Mouse (Mus musculus) right cerebral cortex, postnatal 36 days (tissue): Measurements from ENCODE around the gene Ncdn.
A peak's percentile ranks its signal among the peaks of the same experiment; 100 is the strongest.

Source experiments
- DNase-seq, 2 experiments: peaks; one replicate each; pipeline ENCODE4 v3.0.0; 2022; ENCODE audit warnings: low spot score in 2 of 2, mixed read lengths in 1 of 2

Gene Ncdn

GRCm38 (mm10) chr4:126752608-126753141 lies 563 bp downstream of the Ncdn start:
- peak; percentile 27 to 34 for DNase-seq

DNA sequence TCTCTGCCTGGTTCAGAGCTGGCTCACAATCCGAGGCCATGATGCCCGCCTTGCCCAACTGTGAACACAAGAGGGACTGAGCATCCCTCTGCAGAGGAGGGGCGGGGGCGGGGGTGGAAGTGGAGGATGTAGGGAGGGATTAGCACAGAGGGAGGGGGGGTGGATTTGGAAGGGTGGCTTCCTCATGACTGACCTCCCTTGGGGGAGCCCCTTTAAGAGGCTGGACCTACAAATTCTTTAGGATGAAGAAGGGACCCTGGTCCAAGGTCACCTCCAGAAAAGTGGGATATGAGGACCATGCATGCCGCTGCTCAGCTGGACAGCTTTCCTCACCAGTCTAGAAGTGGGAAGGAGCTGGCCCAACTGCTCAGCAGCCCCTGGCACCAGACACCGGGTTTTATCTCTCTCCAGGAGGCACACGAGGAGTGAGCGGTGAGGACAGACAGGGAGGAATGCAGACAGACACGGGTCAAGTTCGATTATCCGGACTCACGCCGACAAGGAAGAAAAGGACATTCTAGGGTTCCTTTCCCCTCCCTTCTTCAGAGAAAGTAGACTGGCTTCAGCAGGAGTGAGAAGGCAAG lies 1.1 kb downstream of the Ncdn start:
- DNase-seq = peak in 1 of 2 experiments; percentile 24

- peak in 1 of 2 experiments; percentile 22 for DNase-seq
These were observed 1.6 kb downstream of the Ncdn start for GRCm38 (mm10) chr4:126751556-126752023.

DNA sequence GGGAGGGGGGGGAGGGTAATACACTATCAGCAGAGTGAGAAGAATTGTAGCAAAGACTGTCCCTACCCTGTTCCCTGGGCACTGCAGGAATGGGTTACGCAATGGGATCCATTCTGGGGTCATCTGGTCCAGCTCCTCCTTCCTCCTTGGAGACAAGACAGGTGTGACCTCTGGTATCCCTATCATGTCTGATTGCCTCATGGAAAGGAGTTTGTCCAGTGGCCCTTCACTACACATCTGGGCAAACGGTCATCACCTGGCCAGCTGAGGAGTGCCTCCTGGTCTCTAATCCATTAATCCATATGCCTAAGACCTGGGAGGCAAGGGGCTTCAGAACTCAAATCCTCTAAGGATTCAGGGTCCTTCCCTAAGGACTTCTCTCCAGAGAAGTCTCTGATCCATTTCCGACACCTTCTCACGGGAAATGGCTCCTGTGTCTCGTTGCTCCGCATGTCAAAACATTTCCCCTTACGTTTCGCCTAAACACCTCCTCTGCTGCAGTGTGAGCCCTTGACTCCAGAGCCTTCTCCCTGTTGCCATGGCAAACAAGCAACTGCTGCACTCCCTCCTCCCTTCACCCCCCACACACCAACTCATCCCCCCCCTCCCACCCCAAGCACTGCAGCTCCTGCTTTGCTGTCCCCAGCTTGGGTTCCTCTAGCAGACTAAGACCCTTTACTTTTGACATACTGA lies 2.2 kb downstream of the Ncdn start:
- DNase-seq = no peak

GRCm38 (mm10) chr4:126750046-126750683 lies 3.1 kb downstream of the Ncdn start:
- peak; percentile 58 to 69 for DNase-seq

DNA sequence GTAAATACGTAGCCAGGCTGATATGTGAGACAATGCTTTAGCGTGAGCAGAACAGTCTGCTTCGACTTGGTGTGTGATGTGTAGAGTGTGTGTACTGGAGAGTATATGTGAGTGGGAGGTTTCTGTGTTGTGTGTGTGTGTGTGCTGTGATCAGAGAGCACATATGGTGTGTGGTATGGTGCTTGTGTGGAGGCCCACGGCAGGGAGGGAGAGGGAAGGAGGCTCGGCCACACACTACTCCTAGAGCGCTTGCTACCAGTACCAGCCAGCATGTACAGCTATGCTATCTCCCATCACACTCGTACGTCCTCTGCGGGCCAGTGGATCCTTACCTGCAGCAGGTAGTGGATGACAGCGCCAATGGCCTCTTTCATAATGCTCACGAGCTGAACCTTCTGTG lies 3.7 kb downstream of the Ncdn start:
- peak; percentile 32 to 58 for DNase-seq

GRCm38 (mm10) chr4:126748381-126748780 lies 4.9 kb downstream of the Ncdn start:
- no peak for DNase-seq

DNA sequence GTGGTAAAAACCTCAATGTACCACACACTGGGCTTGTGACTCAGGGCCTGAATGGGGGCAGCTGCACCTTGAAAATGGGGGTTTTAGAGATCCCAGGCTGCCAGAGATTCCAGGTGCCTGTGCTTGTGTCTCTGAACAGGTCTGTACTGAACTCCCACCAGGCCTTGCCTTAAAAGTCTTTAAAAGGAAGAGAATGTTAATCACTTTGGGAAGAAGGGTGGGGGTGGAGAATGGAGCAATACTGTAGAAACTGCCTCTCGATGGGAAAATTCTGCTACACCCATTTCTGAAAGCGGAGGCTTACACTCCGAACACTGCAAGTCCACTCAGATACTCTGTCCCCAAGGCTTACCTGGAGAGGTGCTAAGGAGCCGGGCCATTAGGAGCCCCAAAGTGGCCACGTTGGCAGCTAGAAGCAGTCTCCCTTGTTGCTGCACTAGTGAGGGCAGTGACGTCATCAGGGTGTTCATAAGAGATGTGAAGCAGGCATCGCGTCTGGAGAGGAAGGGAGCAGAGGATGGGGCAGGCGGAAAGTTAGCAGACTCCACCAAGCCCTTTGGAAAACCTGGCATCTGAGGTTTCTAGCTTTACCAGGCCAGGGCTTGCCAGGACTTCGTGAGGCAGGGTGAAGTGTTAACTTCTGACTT lies 6.9 kb downstream of the Ncdn start:
- DNase-seq = no peak

DNA sequence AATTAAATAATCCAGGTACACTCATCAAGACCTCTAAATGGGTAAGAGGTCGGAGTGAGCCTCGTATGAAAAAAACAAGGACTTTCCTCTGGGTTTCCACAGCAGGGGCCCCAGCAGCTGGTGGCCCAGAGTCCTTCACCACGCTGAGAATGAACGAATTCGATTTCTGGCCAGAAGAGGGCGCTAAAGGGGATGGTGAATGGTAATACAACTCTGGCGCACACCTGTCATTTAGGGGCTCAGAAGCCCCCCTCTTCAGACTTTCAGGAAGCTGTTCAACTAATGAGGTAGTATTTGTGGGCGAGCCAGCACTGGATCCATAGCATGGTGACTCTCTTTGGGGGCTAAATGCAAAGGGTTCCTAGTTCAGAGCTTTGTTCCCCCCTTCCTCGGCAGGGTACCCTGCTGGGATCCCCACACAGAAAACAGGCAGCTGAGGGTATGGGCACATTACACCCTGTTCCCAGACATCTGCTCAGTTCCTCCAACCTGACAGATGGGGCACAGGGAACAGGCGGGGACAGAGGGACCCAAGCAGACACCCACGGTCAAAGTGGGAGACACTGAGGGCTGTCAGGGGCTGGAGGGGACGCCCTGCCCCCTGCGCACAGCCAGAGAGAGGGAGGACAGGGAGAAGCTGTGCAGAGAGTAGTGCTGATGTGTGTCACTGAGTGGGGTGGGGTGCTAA lies 7.6 kb downstream of the Ncdn start:
- DNase-seq = peak in 1 of 2 experiments; percentile 22

- no peak for DNase-seq
These were observed 8.4 kb downstream of the Ncdn start for GRCm38 (mm10) chr4:126744831-126745230.

GRCm38 (mm10) chr4:126743713-126744112 lies 9.5 kb downstream of the Ncdn start:
- DNase-seq = no peak

- DNase-seq = no peak
These were observed 10.3 kb downstream of the Ncdn start for GRCm38 (mm10) chr4:126742976-126743375.

GRCm38 (mm10) chr4:126741448-126741847 lies 11.8 kb downstream of the Ncdn start:
- peak; percentile 67 to 78 for DNase-seq

GRCm38 (mm10) chr4:126739966-126740676 lies 13.1 kb downstream of the Ncdn start:
- no peak for DNase-seq

DNA sequence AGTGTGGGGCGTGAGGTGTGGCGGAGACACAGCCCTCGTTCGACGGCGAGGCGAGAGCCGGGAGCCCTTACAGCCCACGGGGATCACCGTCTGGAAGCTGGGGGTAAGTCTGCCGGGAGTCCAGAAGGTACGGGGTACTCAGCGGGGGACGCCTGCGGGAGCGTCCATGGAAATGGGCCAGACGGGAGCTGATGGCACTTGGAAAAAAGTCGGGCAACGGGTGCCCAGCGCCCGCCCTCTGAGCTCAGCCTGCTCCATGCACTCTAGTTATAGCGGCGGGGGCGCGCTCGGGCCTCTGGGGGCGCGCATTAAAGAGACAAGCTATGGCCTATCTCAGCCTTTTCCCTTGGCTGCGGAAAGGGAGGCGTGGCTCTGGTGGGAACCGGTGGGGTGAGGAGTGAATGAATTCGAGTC lies 17.2 kb downstream of the Ncdn start, which contains the start of gene Tfap2e:
TSS of gene Tfap2e (minus strand) at position 240 of the 414 bp plus-strand sequence.
- no peak for DNase-seq

- no peak for DNase-seq
These were observed 17.7 kb downstream of the Ncdn start for GRCm38 (mm10) chr4:126735382-126736000.

- no peak for DNase-seq
These were observed 18.4 kb downstream of the Ncdn start for GRCm38 (mm10) chr4:126734700-126735381.

DNA sequence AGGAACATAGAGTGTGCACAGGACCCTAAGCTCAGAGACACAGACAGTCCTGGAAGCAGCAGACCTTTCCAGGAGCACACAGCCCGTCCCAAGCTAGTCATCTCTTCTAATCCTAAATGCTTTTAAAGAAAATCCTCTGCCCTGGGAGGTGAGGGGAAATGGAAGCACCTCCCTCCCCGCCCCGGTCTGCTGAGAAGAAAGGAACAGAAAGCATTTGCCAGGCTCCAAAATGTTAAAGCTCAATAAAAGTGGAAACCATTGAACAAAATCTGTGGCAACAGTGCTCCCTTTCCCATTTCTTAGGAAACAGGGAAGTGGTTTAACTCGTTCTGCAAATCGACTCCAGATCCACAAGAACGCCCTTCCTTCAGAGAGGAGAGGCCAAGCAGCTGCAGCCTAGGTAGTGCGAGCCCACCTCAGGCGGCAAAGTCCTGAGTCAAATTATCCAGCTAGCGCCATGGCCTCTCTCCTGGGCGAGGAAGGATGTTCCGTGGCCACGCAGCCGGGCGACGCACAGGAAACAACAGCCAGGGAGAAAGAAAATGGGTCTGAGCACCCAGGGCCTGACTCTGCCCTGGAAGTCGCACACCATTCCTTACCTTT lies 19.1 kb downstream of the Ncdn start:
- no peak for DNase-seq
